Mouse (Mus musculus): ENCODE data around the gene Cacna1a.

GRCm38 (mm10) chr8:84660819-84661457, 272.7 kb downstream of the Cacna1a start:
- TF ChIP-seq POLR2A (IDR thresholded peaks at IDR 0.05; ENCODE audit: control insufficient read depth, extremely low read depth, insufficient read depth, low read length, poor library complexity) (no peak), CTCF (IDR thresholded peaks at IDR 0.05; ENCODE audit: borderline replicate concordance, control insufficient read depth, extremely low read depth, insufficient read depth, low read length, poor library complexity) (no peak)
